Mouse (Mus musculus) CH12.LX (cell line): ENCODE data around the gene Klhl36. TPM values are rescaled to one million over a fixed set of nuclear protein-coding genes. Genes with fewer than 3 reads are reported as not detected.

Experiments used
- DNase-seq: peaks from one replicate; pipeline ENCODE4 v3.0.0-alpha.2; 2013; ENCODE audit errors: extremely low read depth
- H3K27ac ChIP-seq: 2 replicates; pipeline ENCODE4 v1.5.1; 2012; ENCODE audit warnings: low read depth, mild to moderate bottlenecking, control low read depth, moderate library complexity; ENCODE audit not compliant: insufficient read depth
- H3K27me3 ChIP-seq: replicated peaks from 2 replicates; pipeline ENCODE3; 2012; ENCODE audit warnings: inconsistent platforms
- H3K36me3 ChIP-seq, 2 experiments: replicated peaks in 1 of 2; 2 replicates each; pipeline versions ENCODE3 to v1.6.1; 2012; ENCODE audit warnings: inconsistent platforms in 1 of 2, low read length in 1 of 2, mild to moderate bottlenecking in 1 of 2, mixed read lengths in 1 of 2, moderate library complexity in 1 of 2; ENCODE audit not compliant: control insufficient read depth in 1 of 2, insufficient read depth in 1 of 2
- H3K4me1 ChIP-seq, 2 experiments: 2 replicates each; pipeline ENCODE4 v1.6.1; 2012; ENCODE audit warnings: inconsistent platforms in 1 of 2, moderate library complexity in 1 of 2; ENCODE audit not compliant: insufficient read depth in 2 of 2, control insufficient read depth in 1 of 2
- H3K4me2 ChIP-seq: 2 replicates; pipeline ENCODE4 v1.6.1; 2012; ENCODE audit warnings: low read depth, mild to moderate bottlenecking, control low read depth; ENCODE audit not compliant: poor library complexity, insufficient read depth, severe bottlenecking
- H3K4me3 ChIP-seq, 3 experiments: fragments of 150-350 bp in 1 of 3; sonication (generic) in 1 of 3; replicated peaks in 1 of 3; 2 replicates each; pipeline versions ENCODE3 to v1.5.1; 2011 to 2012; ENCODE audit warnings: low read depth in 2 of 3, low read length in 2 of 3, mild to moderate bottlenecking in 2 of 3, moderate library complexity in 2 of 3, control low read depth in 1 of 3, improper control_type of control experiment in 1 of 3, inconsistent platforms in 1 of 3, mixed read lengths in 1 of 3; ENCODE audit not compliant: poor library complexity in 1 of 3
- H3K79me2 ChIP-seq: replicated peaks from 2 replicates; pipeline ENCODE4 v1.6.1; 2012; ENCODE audit warnings: mild to moderate bottlenecking, moderate library complexity; ENCODE audit not compliant: control insufficient read depth, poor library complexity, insufficient read depth, severe bottlenecking; ENCODE audit errors: extremely low read depth
- H3K9ac ChIP-seq: 2 replicates; pipeline ENCODE4 v1.6.1; 2012; ENCODE audit warnings: low read depth, mild to moderate bottlenecking, control low read depth, moderate library complexity; ENCODE audit not compliant: insufficient read depth
- H3K9me3 ChIP-seq: replicated peaks from 2 replicates; pipeline ENCODE3; 2012; ENCODE audit warnings: low read length, inconsistent platforms, mixed read lengths
- BHLHE40 ChIP-seq: IDR thresholded peaks from 2 replicates; pipeline ENCODE4 v1.6.1; 2011; ENCODE audit warnings: mild to moderate bottlenecking, low read depth, low read length, improper control_type of control experiment
- CHD1 ChIP-seq: IDR thresholded peaks from 2 replicates; pipeline ENCODE4 v1.6.1; 2012; ENCODE audit warnings: low read depth, low read length, improper control_type of control experiment, inconsistent platforms
- CHD2 ChIP-seq: IDR thresholded peaks from 2 replicates; pipeline ENCODE4 v1.6.1; 2011; ENCODE audit warnings: low read length, improper control_type of control experiment
- E2F4 ChIP-seq: IDR thresholded peaks from 2 replicates; pipeline ENCODE4 v1.6.1; 2011; ENCODE audit warnings: low read depth, low read length, improper control_type of control experiment; ENCODE audit not compliant: insufficient replicate concordance
- ELF1 ChIP-seq: IDR thresholded peaks from 2 replicates; pipeline ENCODE4 v1.6.1; 2014; ENCODE audit warnings: low read depth, mild to moderate bottlenecking, inconsistent platforms, low read length, improper control_type of control experiment
- EP300 ChIP-seq: IDR thresholded peaks from 2 replicates; pipeline ENCODE4 v1.6.1; 2011; ENCODE audit warnings: low read length, improper control_type of control experiment
- GABPA ChIP-seq: IDR thresholded peaks from 2 replicates; pipeline ENCODE4 v1.6.1; 2012; ENCODE audit warnings: low read depth, low read length, improper control_type of control experiment, inconsistent platforms; ENCODE audit not compliant: insufficient replicate concordance
- HCFC1 ChIP-seq: IDR thresholded peaks from 2 replicates; pipeline ENCODE4 v1.6.1; 2012; ENCODE audit warnings: low read depth, mild to moderate bottlenecking, inconsistent platforms, low read length, improper control_type of control experiment
- JUND ChIP-seq: conservative IDR thresholded peaks from 2 replicates; pipeline ENCODE4 v1.6.1; 2011; ENCODE audit warnings: low read depth, low read length, improper control_type of control experiment
- KAT2A ChIP-seq: IDR thresholded peaks from 2 replicates; pipeline ENCODE4 v1.6.1; 2012; ENCODE audit warnings: low read length, improper control_type of control experiment, inconsistent platforms; ENCODE audit not compliant: insufficient replicate concordance
- MEF2A ChIP-seq: IDR thresholded peaks from 2 replicates; pipeline ENCODE4 v1.6.1; 2014; ENCODE audit warnings: low read depth, mild to moderate bottlenecking, inconsistent platforms, low read length, improper control_type of control experiment, borderline replicate concordance
- MXI1 ChIP-seq: IDR thresholded peaks from 2 replicates; pipeline ENCODE4 v1.6.1; 2011; ENCODE audit warnings: mild to moderate bottlenecking, low read depth, low read length, improper control_type of control experiment
- MYC ChIP-seq: IDR thresholded peaks from 2 replicates; pipeline ENCODE4 v1.6.1; 2011; ENCODE audit warnings: low read depth, mild to moderate bottlenecking, improper control_type of control experiment, low read length
- NRF1 ChIP-seq: IDR thresholded peaks from 2 replicates; pipeline ENCODE4 v1.6.1; 2014; ENCODE audit warnings: low read depth, mild to moderate bottlenecking, inconsistent platforms, low read length, improper control_type of control experiment, moderate library complexity
- RCOR1 ChIP-seq: conservative IDR thresholded peaks from 2 replicates; pipeline ENCODE4 v1.6.1; 2012; ENCODE audit warnings: low read depth, mild to moderate bottlenecking, inconsistent platforms, low read length, improper control_type of control experiment
- SIN3A ChIP-seq: IDR thresholded peaks from 2 replicates; pipeline ENCODE4 v1.6.1; 2012; ENCODE audit warnings: low read length, improper control_type of control experiment, inconsistent platforms
- SMC3 ChIP-seq: IDR thresholded peaks from 2 replicates; pipeline ENCODE4 v1.6.1; 2011; ENCODE audit warnings: low read depth, low read length, improper control_type of control experiment
- TBP ChIP-seq: conservative IDR thresholded peaks from 2 replicates; pipeline ENCODE4 v1.6.1; 2011; ENCODE audit warnings: low read depth, low read length, improper control_type of control experiment
- TCF12 ChIP-seq: IDR thresholded peaks from 2 replicates; pipeline ENCODE4 v1.6.1; 2014; ENCODE audit warnings: low read depth, mild to moderate bottlenecking, inconsistent platforms, low read length, improper control_type of control experiment
- USF1 ChIP-seq: IDR thresholded peaks from 2 replicates; pipeline ENCODE4 v1.6.1; 2014; ENCODE audit warnings: low read depth, mild to moderate bottlenecking, inconsistent platforms, low read length, improper control_type of control experiment
- USF2 ChIP-seq: conservative IDR thresholded peaks from 2 replicates; pipeline ENCODE4 v1.6.1; 2011; ENCODE audit warnings: low read depth, low read length, improper control_type of control experiment
- ZC3H11A ChIP-seq: IDR thresholded peaks from 2 replicates; pipeline ENCODE4 v1.6.1; 2012; ENCODE audit warnings: low read depth, mild to moderate bottlenecking, inconsistent platforms, low read length, improper control_type of control experiment
- ZKSCAN1 ChIP-seq: IDR thresholded peaks from 2 replicates; pipeline ENCODE4 v1.6.1; 2012; ENCODE audit warnings: low read depth, inconsistent platforms, low read length, improper control_type of control experiment, borderline replicate concordance
- ZMIZ1 ChIP-seq: IDR thresholded peaks from 2 replicates; pipeline ENCODE4 v1.6.1; 2012; ENCODE audit warnings: low read depth, mild to moderate bottlenecking, inconsistent platforms, low read length, improper control_type of control experiment
- dilution Hi-C: fragments of 300-500 bp; cut with MboI; formaldehyde crosslinking; loops from 2 replicates; pipeline ENCODE4 v1.14.3; 2020; ENCODE audit warnings: low sequenced_read_pairs; ENCODE audit not compliant: extremely low pct_unique_long_range_greater_than_20kb, extremely low pct_ligation_motif_present
- in situ Hi-C: fragments of 300-500 bp; cut with MboI; formaldehyde crosslinking; loops from 3 replicates; pipeline ENCODE4 v1.14.3; 2019; ENCODE audit warnings: low sequenced_read_pairs, low pct_ligation_motif_present, low pct_unique_long_range_greater_than_20kb, mixed read lengths
- polyA plus RNA-seq: library from polyadenylated mRNA; unstranded; fragments of >175 nt; gene quantifications from 2 replicates; pipeline ENCODE4 v1.2.1, GENCODE M21; 2012; ENCODE audit warnings: low read depth; ENCODE audit not compliant: insufficient read length
- total RNA-seq, 2 experiments: library from RNA; depleted of rRNA; stranded (reverse); fragments of 300-350 nt in 1 of 2; fragments of >200 nt in 1 of 2; gene quantifications; 2 replicates each; pipeline ENCODE4 v1.2.3; 2012 to 2014

The Klhl36 gene
- total and polyA plus RNA-seq, 3 experiments: 3.0 to 7.9 (median 3.1) TPM

DNA sequence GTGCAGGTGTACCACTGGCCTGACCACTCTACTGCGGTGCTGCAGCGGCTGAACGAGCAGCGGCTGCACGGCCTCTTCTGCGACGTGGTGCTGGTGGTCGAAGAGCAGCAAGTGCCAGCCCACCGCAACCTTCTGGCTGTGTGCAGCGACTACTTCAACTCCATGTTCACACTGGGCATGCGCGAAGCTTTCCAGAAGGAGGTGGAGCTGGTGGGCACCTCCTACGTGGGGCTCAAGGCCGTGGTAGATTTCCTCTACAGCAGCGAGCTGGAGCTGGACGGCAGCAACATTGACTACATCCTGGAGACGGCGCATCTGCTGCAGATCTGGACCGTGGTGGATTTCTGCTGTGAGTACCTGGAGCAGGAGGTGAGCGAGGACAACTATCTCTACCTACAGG is 7.5 kb downstream of the Klhl36 start:
- no peak for TF ChIP-seq USF1
- TF ChIP-seq SIN3A: no peak
- TF ChIP-seq CHD1: no peak
- no peak for TF ChIP-seq RCOR1
- TF ChIP-seq ZC3H11A: no peak
- no peak for TF ChIP-seq GABPA
- no peak for TF ChIP-seq ZKSCAN1
- in situ Hi-C loops (no loop called here), dilution Hi-C loops (no loop called here)
- DNase-seq: no peak
- Histone ChIP-seq H3K4me1 (no peaks in the 10 kb centered on the region), H3K27me3 (no peaks in the 10 kb centered on the region), H3K4me3 (no peak overlapping the region), H3K9ac (no peak overlapping the region), H3K27ac (no peak overlapping the region), H3K9me3 (peaks cover 9% of the 10 kb centered on the region), H3K79me2 (no peaks in the 10 kb centered on the region), H3K4me2 (no peak overlapping the region), H3K36me3 (peaks cover 18 to 42% of the 10 kb centered on the region in 2 experiments)

DNA sequence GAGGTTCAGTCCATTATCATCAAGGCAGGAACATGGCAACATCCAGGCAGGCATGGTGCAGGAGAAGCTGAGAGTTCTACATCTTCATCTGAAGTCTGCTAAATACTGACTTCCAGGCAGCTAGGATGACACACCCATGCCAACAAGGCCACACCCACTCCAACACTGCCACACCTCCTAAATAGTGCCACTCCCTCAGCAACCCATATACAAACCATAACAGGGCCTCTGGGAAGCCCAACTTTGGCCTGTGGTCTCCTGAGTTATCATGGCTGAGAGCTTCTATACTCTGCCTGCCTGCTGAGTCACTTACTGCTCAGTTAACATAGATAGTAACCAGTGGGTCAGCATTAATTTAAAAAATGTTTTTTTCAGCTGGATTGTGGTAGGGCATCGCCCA is 11.1 kb downstream of the Klhl36 start:
- no peaks in the 10 kb centered on the region for H3K27me3 ChIP-seq
- no peak overlapping the region for H3K4me3 ChIP-seq
- H3K4me2 ChIP-seq: no peak overlapping the region
- H3K36me3 ChIP-seq: peaks cover 18 to 41% of the 10 kb centered on the region in 2 experiments
- H3K27ac ChIP-seq: no peak overlapping the region
- no peaks in the 10 kb centered on the region for H3K79me2 ChIP-seq
- no peaks in the 10 kb centered on the region for H3K4me1 ChIP-seq
- DNase-seq: no peak
- no peak for TF ChIP-seq CHD2
- no peak for TF ChIP-seq TBP
- no peak for TF ChIP-seq E2F4
- no peak for TF ChIP-seq SMC3
- no peak for TF ChIP-seq MEF2A
- TF ChIP-seq USF1: no peak
- no peak for TF ChIP-seq EP300
- no peak for TF ChIP-seq JUND
- no peak for TF ChIP-seq KAT2A
- TF ChIP-seq ELF1: no peak
- TF ChIP-seq ZMIZ1: no peak
- no peak for TF ChIP-seq NRF1
- no peak for TF ChIP-seq CHD1
- no peak for TF ChIP-seq USF2
- no peak for TF ChIP-seq MXI1
- no peak for TF ChIP-seq MYC
- no peak for TF ChIP-seq TCF12
- no peak for TF ChIP-seq HCFC1
- TF ChIP-seq BHLHE40: no peak
- in situ Hi-C loops (no loop called here), dilution Hi-C loops (no loop called here)
- H3K9ac ChIP-seq: no peak overlapping the region
- peaks cover 9% of the 10 kb centered on the region for H3K9me3 ChIP-seq
